Mouse (Mus musculus) macrophage (primary cell): Measurements from ENCODE around the gene Fbxl19. TPM values are rescaled to one million over a fixed set of nuclear protein-coding genes. Genes with fewer than 3 reads are reported as not detected.
"Not testable (repeated sequence)": the region's sequence is repeated elsewhere in the genome, so short reads cannot be mapped to it uniquely, and the experiment has no call there.

Experiments used
- H3K27ac ChIP-seq: fragments of 350-480 bp; formaldehyde crosslinking; 2 replicates; pipeline ENCODE4 v1.9.0; 2021
- H3K36me3 ChIP-seq: fragments of 350-480 bp; formaldehyde crosslinking; 2 replicates; pipeline ENCODE4 v1.9.0; 2021; ENCODE audit errors: inconsistent target
- H3K4me3 ChIP-seq: fragments of 350-480 bp; formaldehyde crosslinking; 2 replicates; pipeline ENCODE4 v1.9.0; 2021; ENCODE audit errors: inconsistent target
- H3K79me2 ChIP-seq: fragments of 350-480 bp; formaldehyde crosslinking; 2 replicates; pipeline ENCODE4 v1.9.0; 2021; ENCODE audit errors: inconsistent target
- WGBS: methylation state at CpG from one replicate; pipeline ENCODE4 v1.1.7; 2026; ENCODE audit warnings: inconsistent platforms; ENCODE audit not compliant: missing documents; 5-methylcytosine and 5-hydroxymethylcytosine counted together
- polyA plus RNA-seq: library from polyadenylated mRNA; stranded (reverse); fragments of 250-400 nt; gene quantifications from 3 replicates; pipeline ENCODE4 v1.2.4, GENCODE M21; 2018; ENCODE audit warnings: inconsistent platforms

The Fbxl19 gene
- polyA plus RNA-seq, 1 experiment from 2014 or later: 4.9 TPM

- H3K27ac ChIP-seq: no peak overlapping the region
- 0 out of 2 replicates have a peak, but pooled peaks cover 6% of the 10 kb centered on the region for H3K36me3 ChIP-seq
- peaks cover 18% of the 10 kb centered on the region; the same call in 1 of the 2 replicates for H3K79me2 ChIP-seq
- 75% methylated on average over 13 of the region's 13 CpGs for WGBS
- H3K4me3 ChIP-seq: no peak overlapping the region
These were observed 24.1 kb downstream of the Fbxl19 start for GRCm38 (mm10) chr7:127768346-127768996.

GRCm38 (mm10) chr7:127768997-127769593 is 24.8 kb downstream of the Fbxl19 start:
- peaks cover 18% of the 10 kb centered on the region; the same call in 1 of the 2 replicates for H3K79me2 ChIP-seq
- peak overlapping the region; percentile 67 for H3K4me3 ChIP-seq
- peak overlapping the region; percentile 78 for H3K27ac ChIP-seq
- H3K36me3 ChIP-seq: 0 out of 2 replicates have a peak, but pooled peaks cover 6% of the 10 kb centered on the region
- WGBS: 1% methylated on average over 15 of the region's 16 CpGs

GRCm38 (mm10) chr7:127769651-127770038 is 25.3 kb downstream of the Fbxl19 start, which contains the start of gene Orai3:
Gene Orai3, plus strand, starts transcription at chr7:127769815.
- Histone ChIP-seq H3K36me3 (0 out of 2 replicates have a peak, but pooled peaks cover 6% of the 10 kb centered on the region), H3K79me2 (peaks cover 18% of the 10 kb centered on the region; the same call in 1 of the 2 replicates), H3K4me3 (peak within 1 kb of the TSS; percentile 67), H3K27ac (peak within 1 kb of the TSS; percentile 78)
- WGBS: under 1% methylated on average over 24 of the region's 24 CpGs

- under 1% methylated on average over 25 of the region's 27 CpGs for WGBS
- Histone ChIP-seq H3K36me3 (0 out of 2 replicates have a peak, but pooled peaks cover 6% of the 10 kb centered on the region), H3K4me3 (peak overlapping the region; percentile 67), H3K79me2 (peaks cover 18% of the 10 kb centered on the region; the same call in 1 of the 2 replicates), H3K27ac (peak overlapping the region; percentile 78)
These were observed 25.9 kb downstream of the Fbxl19 start for GRCm38 (mm10) chr7:127770039-127770905.

GRCm38 (mm10) chr7:127771262-127771661 is 26.9 kb downstream of the Fbxl19 start:
- Histone ChIP-seq H3K4me3 (peak overlapping the region; percentile 67; the same call in 1 of the 2 replicates), H3K79me2 (peaks cover 18% of the 10 kb centered on the region; the same call in 1 of the 2 replicates), H3K36me3 (no peaks in the 10 kb centered on the region), H3K27ac (no peak overlapping the region)
- 54% methylated on average over 5 of the region's 5 CpGs for WGBS

- Histone ChIP-seq H3K27ac (no peak overlapping the region), H3K36me3 (no peaks in the 10 kb centered on the region), H3K4me3 (no peak overlapping the region), H3K79me2 (peaks cover 18% of the 10 kb centered on the region; the same call in 1 of the 2 replicates)
- WGBS: 88% methylated on average over 3 of the region's 3 CpGs
These were observed 27.7 kb downstream of the Fbxl19 start for GRCm38 (mm10) chr7:127772080-127772479.

- Histone ChIP-seq H3K4me3 (no peak overlapping the region), H3K36me3 (no peaks in the 10 kb centered on the region), H3K27ac (no peak overlapping the region), H3K79me2 (peaks cover 18% of the 10 kb centered on the region; the same call in 1 of the 2 replicates)
- WGBS: 82% methylated on average over 1 of the region's 1 CpGs
These were observed 28.2 kb downstream of the Fbxl19 start for GRCm38 (mm10) chr7:127772557-127772956.

GRCm38 (mm10) chr7:127773664-127774384 is 29.5 kb downstream of the Fbxl19 start:
- 47% methylated on average over 9 of the region's 9 CpGs for WGBS
- peaks cover 30% of the 10 kb centered on the region for H3K79me2 ChIP-seq
- no peak overlapping the region for H3K27ac ChIP-seq
- no peaks in the 10 kb centered on the region for H3K36me3 ChIP-seq
- no peak overlapping the region for H3K4me3 ChIP-seq

- H3K27ac ChIP-seq: peak overlapping the region; percentile 98
- 67% methylated on average over 7 of the region's 7 CpGs for WGBS
These were observed 31.5 kb downstream of the Fbxl19 start for GRCm38 (mm10) chr7:127775837-127776236.

GRCm38 (mm10) chr7:127776426-127776825 is 32.1 kb downstream of the Fbxl19 start, which contains the start of gene Setd1a:
Gene Setd1a, plus strand, starts transcription at chr7:127776670.
- Histone ChIP-seq H3K4me3 (peak within 1 kb of the TSS; percentile 76), H3K36me3 (peaks cover 14% of the 10 kb centered on the region), H3K79me2 (peaks cover 21% of the 10 kb centered on the region), H3K27ac (peak within 1 kb of the TSS; percentile 98)
- 0% methylated on average over 22 of the region's 23 CpGs for WGBS

More at GRCm38 (mm10) chr7:127775837-127776236, 31.5 kb downstream of the Fbxl19 start:
- H3K36me3 ChIP-seq: not testable (repeated sequence)
- Histone ChIP-seq H3K79me2 (peaks cover 26% of the 10 kb centered on the region), H3K4me3 (peak overlapping the region; percentile 76)

GRCm38 (mm10) chr7:127776878-127777473 is 32.6 kb downstream of the Fbxl19 start:
- peak overlapping the region; percentile 76 for H3K4me3 ChIP-seq
- peaks cover 20% of the 10 kb centered on the region for H3K36me3 ChIP-seq
- WGBS: 1% methylated on average over 60 of the region's 70 CpGs
- H3K27ac ChIP-seq: peak overlapping the region; percentile 98
- H3K79me2 ChIP-seq: peaks cover 21% of the 10 kb centered on the region

GRCm38 (mm10) chr7:127777474-127778266 is 33.3 kb downstream of the Fbxl19 start:
- Histone ChIP-seq H3K79me2 (peaks cover 21% of the 10 kb centered on the region), H3K4me3 (peak overlapping the region; percentile 73), H3K36me3 (peaks cover 27% of the 10 kb centered on the region), H3K27ac (peak overlapping the region; percentile 22; the same call in 1 of the 2 replicates)
- 2% methylated on average over 44 of the region's 66 CpGs for WGBS

GRCm38 (mm10) chr7:127778350-127778749 is 34.0 kb downstream of the Fbxl19 start:
- H3K27ac ChIP-seq: no peak overlapping the region
- 82% methylated on average over 4 of the region's 4 CpGs for WGBS
- H3K4me3 ChIP-seq: peak overlapping the region; percentile 73
- H3K79me2 ChIP-seq: peaks cover 21% of the 10 kb centered on the region
- H3K36me3 ChIP-seq: peaks cover 30% of the 10 kb centered on the region
